Mouse (Mus musculus) lung, embryonic 14.5 days (tissue): Measurements from ENCODE around the gene Mybpc2. TPM values are rescaled to one million over a fixed set of nuclear protein-coding genes. Genes with fewer than 3 reads are reported as not detected.
A peak's percentile ranks its signal among the peaks of the same experiment; 100 is the strongest.

ENCODE experiments used
- ATAC-seq: fragments of 200-750 bp; cut with Nextera tagmentation; 2 replicates; pipeline ENCODE4 v1.8.0; 2017; ENCODE audit warnings: mild to moderate bottlenecking, moderate TSS enrichment, moderate library complexity; ENCODE audit not compliant: insufficient read depth
- DNase-seq: peaks from one replicate; pipeline ENCODE4 v3.0.0-alpha.2; 2015
- H3K27ac ChIP-seq: fragments of 300-500 bp; sonication (generic); 2 replicates; pipeline ENCODE4 v1.5.1; 2014; ENCODE audit warnings: low read depth, mild to moderate bottlenecking, moderate library complexity
- H3K27me3 ChIP-seq: fragments of 300-500 bp; sonication (generic); 2 replicates; pipeline ENCODE4 v1.6.1; 2014; ENCODE audit warnings: low read length, control low read depth; ENCODE audit not compliant: insufficient read depth
- H3K36me3 ChIP-seq: fragments of 300-500 bp; sonication (generic); 2 replicates; pipeline ENCODE4 v1.6.1; 2014; ENCODE audit warnings: control low read depth; ENCODE audit not compliant: insufficient read depth
- H3K4me1 ChIP-seq: fragments of 300-500 bp; sonication (generic); 2 replicates; pipeline ENCODE4 v1.6.1; 2014; ENCODE audit warnings: antibody characterized with exemption, control low read depth; ENCODE audit not compliant: insufficient read depth
- H3K4me2 ChIP-seq: fragments of 300-500 bp; sonication (generic); 2 replicates; pipeline ENCODE4 v1.6.1; 2014; ENCODE audit warnings: mild to moderate bottlenecking
- H3K4me3 ChIP-seq: fragments of 300-500 bp; sonication (generic); 2 replicates; pipeline ENCODE4 v1.5.1; 2014; ENCODE audit warnings: low read depth, low read length
- H3K9ac ChIP-seq: fragments of 300-500 bp; sonication (generic); 2 replicates; pipeline ENCODE4 v1.6.1; 2014
- H3K9me3 ChIP-seq: fragments of 300-500 bp; sonication (generic); 2 replicates; pipeline ENCODE4 v1.6.1; 2016; ENCODE audit warnings: low read depth, low read length, control low read depth
- CTCF ChIP-seq: IDR thresholded peaks from 2 replicates; pipeline ENCODE4 v1.5.1; 2016; ENCODE audit warnings: antibody characterized with exemption, low read depth
- WGBS: fragments of 180-500 bp; shearing (Covaris S2); extraction: QIAGEN DNeasy Blood & Tissue Kit; methylation state at CpG from one replicate; pipeline ENCODE4 v1.1.7; 2014; 5-methylcytosine and 5-hydroxymethylcytosine counted together
- microRNA-seq: library from miRNA; unstranded; fragments of <30 nt; microRNA quantifications from one replicate; pipeline ENCODE4, GENCODE M21; 2016; ENCODE audit warnings: borderline number of aligned reads
- polyA plus RNA-seq: library from polyadenylated mRNA; unstranded; fragments of >200 nt; fragmentation: Nextera tagmentation; extraction: Ambion mirVana; gene quantifications from 2 replicates; pipeline ENCODE4 v1.2.1, GENCODE M21; 2014

The Mybpc2 gene
- polyA plus RNA-seq, 1 experiment from 2014 or later, result 0.14 TPM

DNA sequence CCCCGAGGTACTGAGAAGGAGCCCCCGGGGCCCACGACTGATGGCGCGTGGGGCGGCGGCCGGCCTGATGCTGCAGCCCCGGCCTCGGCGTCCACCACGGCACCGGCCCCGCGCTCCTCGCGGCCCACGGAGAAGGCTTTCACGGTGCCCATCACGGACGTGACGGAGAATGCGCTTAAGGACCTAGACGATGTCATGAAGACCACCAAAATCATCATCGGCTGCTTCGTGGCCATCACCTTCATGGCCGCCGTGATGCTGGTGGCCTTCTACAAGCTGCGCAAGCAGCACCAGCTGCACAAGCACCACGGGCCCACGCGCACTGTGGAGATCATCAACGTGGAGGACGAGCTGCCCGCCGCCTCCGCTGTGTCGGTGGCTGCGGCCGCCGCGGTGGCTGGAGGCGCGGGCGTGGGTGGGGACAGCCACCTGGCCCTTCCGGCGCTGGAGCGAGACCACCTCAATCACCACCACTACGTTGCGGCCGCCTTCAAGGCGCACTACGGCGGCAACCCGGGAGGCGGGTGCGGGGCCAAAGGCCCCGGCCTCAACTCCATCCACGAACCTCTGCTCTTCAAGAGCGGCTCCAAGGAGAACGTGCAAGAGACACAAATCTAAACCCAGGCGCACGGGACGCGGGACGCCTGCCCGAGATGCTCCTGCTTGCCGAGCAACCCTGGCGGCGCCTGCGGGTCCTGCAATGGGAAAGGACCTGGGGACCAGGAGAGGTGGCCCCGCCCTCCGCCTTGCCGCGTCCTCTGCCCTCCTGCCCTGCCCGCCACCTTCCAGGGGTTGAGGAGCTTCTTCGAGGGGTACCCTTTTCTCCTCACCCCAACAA lies 62.0 kb downstream of the Mybpc2 start:
- Histone ChIP-seq H3K4me2 (peak overlapping the region; percentile 48), H3K4me1 (no peaks in the 10 kb centered on the region), H3K4me3 (peak overlapping the region; percentile 22), H3K27ac (no peak overlapping the region), H3K27me3 (peaks cover 53% of the 10 kb centered on the region), H3K9ac (no peak overlapping the region), H3K36me3 (no peaks in the 10 kb centered on the region), H3K9me3 (no peaks in the 10 kb centered on the region)
- ATAC-seq, result no peak
- 14% methylated on average over 77 of the region's 77 CpGs for WGBS
- peak; percentile 61 for TF ChIP-seq CTCF
- DNase-seq, result peak; percentile 71

DNA sequence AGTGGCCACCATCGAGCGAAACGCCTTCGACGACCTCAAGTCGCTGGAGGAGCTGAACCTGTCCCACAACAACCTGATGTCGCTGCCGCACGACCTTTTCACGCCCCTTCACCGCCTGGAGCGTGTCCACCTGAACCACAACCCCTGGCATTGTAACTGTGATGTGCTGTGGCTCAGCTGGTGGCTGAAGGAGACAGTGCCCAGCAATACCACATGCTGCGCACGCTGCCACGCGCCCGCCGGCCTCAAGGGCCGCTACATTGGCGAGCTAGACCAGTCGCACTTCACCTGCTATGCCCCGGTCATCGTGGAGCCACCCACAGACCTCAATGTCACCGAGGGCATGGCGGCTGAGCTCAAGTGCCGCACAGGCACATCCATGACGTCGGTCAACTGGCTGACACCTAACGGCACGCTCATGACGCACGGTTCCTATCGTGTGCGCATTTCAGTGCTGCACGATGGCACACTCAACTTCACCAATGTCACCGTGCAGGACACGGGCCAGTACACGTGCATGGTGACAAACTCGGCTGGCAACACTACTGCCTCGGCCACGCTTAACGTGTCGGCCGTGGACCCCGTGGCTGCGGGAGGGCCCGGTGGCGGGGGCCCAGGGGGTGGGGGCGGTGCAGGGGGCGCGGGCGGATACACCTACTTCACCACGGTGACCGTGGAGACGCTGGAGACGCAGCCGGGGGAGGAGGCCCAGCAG lies 62.8 kb downstream of the Mybpc2 start:
- H3K4me1 ChIP-seq, result no peaks in the 10 kb centered on the region
- H3K27ac ChIP-seq, result no peak overlapping the region
- H3K4me2 ChIP-seq, result no peak overlapping the region
- no peak overlapping the region for H3K9ac ChIP-seq
- WGBS, result 50% methylated on average over 57 of the region's 57 CpGs
- no peaks in the 10 kb centered on the region for H3K36me3 ChIP-seq
- DNase-seq (no peak), ATAC-seq (no peak)
- H3K27me3 ChIP-seq, result peaks cover 53% of the 10 kb centered on the region
- H3K4me3 ChIP-seq, result no peak overlapping the region; the same call in 1 of the 2 replicates
- no peaks in the 10 kb centered on the region for H3K9me3 ChIP-seq
- no peak for TF ChIP-seq CTCF

DNA sequence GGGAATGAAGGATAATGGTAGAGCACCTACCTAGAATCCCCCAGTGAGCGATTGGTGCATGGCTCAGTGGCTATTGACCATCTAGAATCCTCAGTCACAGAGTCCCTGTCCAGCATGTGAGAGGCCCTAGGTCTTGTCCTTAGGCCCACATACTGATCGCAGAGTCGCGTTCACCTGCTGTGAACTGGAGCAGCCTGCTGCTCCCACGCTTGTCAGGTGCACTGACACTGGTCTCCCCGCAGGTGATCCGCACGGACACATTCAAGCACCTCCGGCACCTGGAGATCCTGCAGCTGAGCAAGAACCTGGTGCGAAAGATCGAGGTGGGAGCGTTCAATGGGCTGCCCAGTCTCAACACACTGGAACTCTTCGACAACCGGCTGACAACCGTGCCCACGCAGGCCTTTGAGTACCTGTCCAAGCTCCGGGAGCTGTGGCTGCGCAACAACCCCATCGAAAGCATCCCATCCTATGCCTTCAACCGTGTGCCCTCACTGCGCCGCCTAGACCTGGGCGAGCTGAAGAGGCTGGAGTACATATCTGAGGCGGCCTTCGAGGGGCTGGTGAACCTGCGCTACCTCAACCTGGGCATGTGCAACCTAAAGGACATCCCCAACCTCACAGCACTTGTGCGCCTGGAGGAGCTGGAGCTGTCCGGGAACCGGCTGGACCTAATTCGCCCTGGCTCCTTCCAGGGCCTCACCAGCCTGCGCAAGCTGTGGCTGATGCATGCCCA lies 63.5 kb downstream of the Mybpc2 start:
- Histone ChIP-seq H3K27me3 (peaks cover 53% of the 10 kb centered on the region), H3K9ac (no peak overlapping the region), H3K9me3 (no peaks in the 10 kb centered on the region), H3K4me1 (no peaks in the 10 kb centered on the region), H3K27ac (no peak overlapping the region), H3K4me2 (no peak overlapping the region), H3K36me3 (no peaks in the 10 kb centered on the region), H3K4me3 (no peak overlapping the region)
- no peak for ATAC-seq
- no peak for DNase-seq
- TF ChIP-seq CTCF, result no peak
- 64% methylated on average over 31 of the region's 31 CpGs for WGBS

DNA sequence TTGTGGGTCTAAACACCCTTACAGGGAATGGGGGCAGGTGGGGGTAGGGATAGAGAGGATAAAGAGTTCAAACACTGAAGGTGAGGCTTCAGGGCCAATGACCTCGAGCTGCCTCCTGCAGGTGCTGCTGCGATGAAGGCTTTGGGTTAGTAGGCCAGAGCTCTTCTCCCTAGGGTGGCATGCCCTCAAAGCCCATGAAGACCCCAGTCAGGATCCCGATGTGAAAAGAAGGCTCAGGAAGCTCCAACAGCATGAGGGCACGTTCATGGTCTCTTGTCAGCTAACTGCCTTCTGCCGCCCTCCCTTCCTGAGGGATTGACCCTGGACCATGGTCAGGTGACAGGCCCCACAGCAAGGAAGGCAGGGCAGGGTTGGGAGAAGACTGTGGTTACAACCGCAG lies 64.4 kb downstream of the Mybpc2 start:
- H3K9ac ChIP-seq, result no peak overlapping the region
- no peaks in the 10 kb centered on the region for H3K9me3 ChIP-seq
- no peaks in the 10 kb centered on the region for H3K4me1 ChIP-seq
- H3K4me2 ChIP-seq, result no peak overlapping the region
- H3K27ac ChIP-seq, result no peak overlapping the region
- WGBS, result 70% methylated on average over 6 of the region's 6 CpGs
- ATAC-seq (no peak), DNase-seq (no peak)
- no peaks in the 10 kb centered on the region for H3K36me3 ChIP-seq
- no peak for TF ChIP-seq CTCF
- peaks cover 53% of the 10 kb centered on the region for H3K27me3 ChIP-seq
- no peak overlapping the region for H3K4me3 ChIP-seq

DNA sequence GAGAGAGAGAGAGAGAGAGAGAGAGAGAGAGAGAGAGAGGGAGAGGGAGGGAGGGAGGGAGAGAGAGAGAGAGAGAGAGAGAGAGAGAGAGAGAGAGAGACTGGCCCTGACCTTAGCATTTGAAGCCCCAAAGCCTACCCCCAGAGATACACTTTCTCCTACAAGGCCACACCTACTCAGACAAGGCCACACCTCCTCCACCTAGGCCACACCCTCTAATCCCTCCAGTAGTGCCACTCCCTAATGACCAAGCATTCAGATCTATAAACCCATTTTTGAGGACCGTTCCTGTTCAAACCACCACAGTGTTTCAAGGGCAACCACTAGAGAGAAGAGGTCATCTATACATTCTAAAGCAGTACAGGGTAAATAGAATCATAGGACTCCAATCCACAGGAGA lies 68.2 kb downstream of the Mybpc2 start:
- ATAC-seq (no peak), DNase-seq (no peak)
- no peaks in the 10 kb centered on the region for H3K9me3 ChIP-seq
- TF ChIP-seq CTCF, result no peak
- no peak overlapping the region for H3K27ac ChIP-seq
- peaks cover 20% of the 10 kb centered on the region for H3K27me3 ChIP-seq
- no peak overlapping the region for H3K4me3 ChIP-seq
- H3K9ac ChIP-seq, result no peak overlapping the region
- WGBS, result 84% methylated on average over 1 of the region's 1 CpGs
- no peaks in the 10 kb centered on the region for H3K36me3 ChIP-seq
- H3K4me2 ChIP-seq, result no peak overlapping the region
- H3K4me1 ChIP-seq, result no peaks in the 10 kb centered on the region

DNA sequence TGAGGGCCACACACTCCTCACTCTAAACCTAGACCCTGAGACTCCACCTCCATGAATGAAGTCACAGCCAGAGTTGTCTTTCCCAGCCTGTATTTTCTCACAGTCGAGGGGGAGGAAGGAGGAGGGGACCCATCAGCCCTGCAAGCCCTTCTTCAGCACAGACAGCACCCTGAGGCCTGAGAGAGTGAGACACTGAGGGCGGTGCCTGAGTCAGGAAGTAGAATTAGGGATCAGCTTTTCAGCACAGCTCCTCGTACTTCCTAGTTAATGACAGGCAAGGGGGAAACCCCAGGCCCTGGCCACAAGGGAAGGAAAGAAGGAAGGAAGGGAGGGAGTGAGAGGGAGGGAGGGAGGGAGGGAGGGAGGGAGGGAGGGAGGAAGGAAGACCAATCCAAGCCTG lies 71.2 kb downstream of the Mybpc2 start:
- DNase-seq (no peak), ATAC-seq (0 out of 2 replicates have a peak, but pooled peaks have one; percentile 31)
- no peak overlapping the region for H3K27ac ChIP-seq
- H3K9me3 ChIP-seq, result no peaks in the 10 kb centered on the region
- no peaks in the 10 kb centered on the region for H3K27me3 ChIP-seq
- H3K9ac ChIP-seq, result no peak overlapping the region
- H3K4me3 ChIP-seq, result no peak overlapping the region
- TF ChIP-seq CTCF, result no peak
- no peaks in the 10 kb centered on the region for H3K4me1 ChIP-seq
- H3K4me2 ChIP-seq, result no peak overlapping the region
- WGBS, result 9% methylated on average over 3 of the region's 3 CpGs
- H3K36me3 ChIP-seq, result no peaks in the 10 kb centered on the region

Small RNA genes within 50 kb of the gene (microRNA-seq; reads per million reads assigned to microRNA genes)
- gene Mir7052 (0.95 reads per million), gene Mir7053 (0.71 reads per million)

Other genes with a start within 250 kb of the Mybpc2 start
- gene Clec11a, start 217.8 kb downstream of the Mybpc2 start, polyA plus RNA-seq, result 1.8 TPM in 2 replicates
- 1.3 and 1.6 TPM in 2 replicates for gene Shank1, start 214.4 kb downstream of the Mybpc2 start, polyA plus RNA-seq
- 2.0 and 2.9 TPM in 2 replicates for gene Syt3, start 140.6 kb downstream of the Mybpc2 start, polyA plus RNA-seq
- 0.71 and 1.2 TPM in 2 replicates for gene 1700008O03Rik, start 138.8 kb downstream of the Mybpc2 start, polyA plus RNA-seq
- gene Lrrc4b, start 95.6 kb downstream of the Mybpc2 start, polyA plus RNA-seq, result 1.5 TPM in 2 replicates
- 0.28 TPM in 1 of 2 replicates, not detected in the other for gene Aspdh, start 59.3 kb downstream of the Mybpc2 start, polyA plus RNA-seq
- gene Josd2, start 56.7 kb downstream of the Mybpc2 start, polyA plus RNA-seq, result 82.7 and 87.6 TPM in 2 replicates
- 122 and 133 TPM in 2 replicates for gene Emc10, start 28.1 kb downstream of the Mybpc2 start, polyA plus RNA-seq
- gene Fam71e1, start 28.1 kb downstream of the Mybpc2 start, polyA plus RNA-seq, result 9.1 and 11.3 TPM in 2 replicates
- gene Spib, start 7.4 kb upstream of the Mybpc2 start, polyA plus RNA-seq, result 0.07 and 0.18 TPM in 2 replicates
- gene Pold1, start 24.2 kb upstream of the Mybpc2 start, polyA plus RNA-seq, result 91.6 and 105 TPM in 2 replicates
- 61.1 and 66.0 TPM in 2 replicates for gene Nr1h2, start 29.3 kb upstream of the Mybpc2 start, polyA plus RNA-seq
- gene Napsa, start 47.7 kb upstream of the Mybpc2 start, polyA plus RNA-seq, result 4.7 and 6.8 TPM in 2 replicates
- gene Kcnc3, start 66.0 kb upstream of the Mybpc2 start, polyA plus RNA-seq, result 0.70 and 0.97 TPM in 2 replicates
- 33.6 and 37.3 TPM in 2 replicates for gene Myh14, start 146.2 kb upstream of the Mybpc2 start, polyA plus RNA-seq
- gene Izumo2, start 184.1 kb upstream of the Mybpc2 start, polyA plus RNA-seq, result not detected in 2 replicates
- gene Vrk3, start 223.8 kb upstream of the Mybpc2 start, polyA plus RNA-seq, result 34.7 and 36.3 TPM in 2 replicates
- 0.92 and 2.3 TPM in 2 replicates for gene Zfp473, start 226.4 kb upstream of the Mybpc2 start, polyA plus RNA-seq